Mouse (Mus musculus) heart, postnatal 14 days (tissue): Measurements from ENCODE around the gene Smco3. TPM values are rescaled to one million over a fixed set of nuclear protein-coding genes. Genes with fewer than 3 reads are reported as not detected.

ENCODE experiments used
- DNase-seq, 2 experiments: peaks; one replicate each; pipeline ENCODE4 v3.0.0; 2021 to 2022
- intact Hi-C: fragments of 180-260 bp; cut with DNase I; formaldehyde crosslinking; loops from one replicate; pipeline ENCODE4 v1.15.1; 2025
- microRNA-seq, 2 experiments: library from miRNA; unstranded; fragments of <30 nt; microRNA quantifications; one replicate each; pipeline ENCODE4 v1.2.0; 2021 to 2022
- total RNA-seq, 2 experiments: library from RNA; stranded (reverse); gene quantifications; 2 replicates each; pipeline ENCODE4 v1.2.3; 2021

The Smco3 gene
- total RNA-seq, 2 experiments from 2014 or later, result not detected

- DNase-seq, result no peak
- intact Hi-C loops, result no loop called here
These were observed 53.8 kb downstream of the Smco3 start, which contains the start of gene Gucy2c for GRCm38 (mm10) chr6:136781377-136781986. Gene Gucy2c (minus strand): TSS chr6:136781765.

Small RNA genes lying within 50 kb of the gene (microRNA-seq; reads per million reads assigned to microRNA genes)
- 0 reads per million in 2 experiments for gene Gm44364

Other genes with a start within 250 kb of the Smco3 start
- gene Plbd1, start 173.5 kb downstream of the Smco3 start, total RNA-seq, result 10 to 100 TPM; 30.5 to 34.4 TPM
- gene Gucy2c, start 53.7 kb downstream of the Smco3 start, total RNA-seq, result not detected
- gene Hist4h4, start 31.0 kb downstream of the Smco3 start, total RNA-seq, result 10 to 100 TPM; 12.1 to 15.3 TPM
- gene H2afj, start 27.2 kb downstream of the Smco3 start, total RNA-seq, result 10 to 100 TPM; 33.4 to 38.2 TPM
- 1 to 10 TPM; 1.0 to 1.3 TPM for gene BC049715, start 7.8 kb downstream of the Smco3 start, total RNA-seq
- gene Wbp11, start 7.2 kb downstream of the Smco3 start, total RNA-seq, result 10 to 100 TPM; 64.3 to 66.0 TPM
- gene Art4, start 22.3 kb upstream of the Smco3 start, total RNA-seq, result 10 to 100 TPM; 14.7 to 18.2 TPM
- gene Mgp, start 40.4 kb upstream of the Smco3 start, total RNA-seq, result 100 to 1,000 TPM; 373 to 513 TPM
- gene Erp27, start 86.7 kb upstream of the Smco3 start, total RNA-seq, result under 1 TPM in 1 of 2 experiments, not detected in 1; 0.17 TPM
- gene Pde6h, start 88.4 kb upstream of the Smco3 start, total RNA-seq, result under 1 TPM in 1 of 2 experiments, not detected in 1; 0.46 TPM
- gene Arhgdib, start 106.4 kb upstream of the Smco3 start, total RNA-seq, result 10 to 100 TPM; 36.9 to 45.4 TPM